ENCODE assay signal across 22 mouse cellular contexts in genomic region chr11:36054323-36054722, GRCm38 (mm10).
DNase-seq lines count a peak whose midpoint lies in the region; ATAC-seq and TF ChIP-seq lines count a peak whose summit lies in the region.
"Had no signal": no experiment of that assay in that cellular context is flagged by ENCODE, and none has a peak within 500 bp of the region (broad histone marks: within the 10 kb centered on the region; RNA-seq: fewer than 3 reads in every experiment).

No protein-coding gene starts in this region.

- no peaks in the 10 kb centered on the region for H3K27me3 ChIP-seq in forebrain, embryonic 14.5 days (replicated peaks; ENCODE audit: control insufficient read depth, insufficient read depth, low read length)
- H3K27me3 ChIP-seq: embryonic facial prominence, embryonic 15.5 days; hindbrain, embryonic 12.5 days had no signal

- no peak for TF ChIP-seq CTCF in brain, embryonic 14.5 days (IDR thresholded peaks at IDR 0.05; ENCODE audit: borderline replicate concordance, extremely low read depth, insufficient read depth, insufficient read length)

- 9% methylated on average over 7 of the region's 7 CpGs for WGBS in forebrain, embryonic 14.5 days

- H3K4me1 ChIP-seq in forebrain, embryonic 14.5 days (ENCODE audit: control insufficient read depth, insufficient read depth, low read length), result peaks cover 17% of the 10 kb centered on the region
- H3K4me1 ChIP-seq: embryonic facial prominence, embryonic 15.5 days had no signal

- H3K4me2 ChIP-seq in forebrain, embryonic 14.5 days (ENCODE audit: low read length), result peak overlapping the region; percentile 24; the same call in 1 of the 2 replicates
- H3K4me2 ChIP-seq: embryonic facial prominence, embryonic 15.5 days; hindbrain, embryonic 12.5 days had no signal

- no peak overlapping the region for H3K4me3 ChIP-seq in forebrain, embryonic 14.5 days (ENCODE audit: low read depth, low read length)
- H3K4me3 ChIP-seq: embryonic facial prominence, embryonic 15.5 days; erythroblast, embryonic 14.5 days; heart, embryonic 10.5 days; hindbrain, embryonic 12.5 days had no signal

- peak overlapping the region; percentile 60 for H3K27ac ChIP-seq in forebrain, embryonic 14.5 days (ENCODE audit: low read depth, low read length)
- H3K27ac ChIP-seq: embryonic facial prominence, embryonic 15.5 days; heart, embryonic 10.5 days; hindbrain, embryonic 12.5 days had no signal

- H3K9ac ChIP-seq in forebrain, embryonic 14.5 days (ENCODE audit: low read length), result no peak overlapping the region
- H3K9ac ChIP-seq: embryonic facial prominence, embryonic 15.5 days; hindbrain, embryonic 12.5 days had no signal

- H3K9me3 ChIP-seq in forebrain, embryonic 14.5 days (replicated peaks; ENCODE audit: control insufficient read depth, low read length), result no peaks in the 10 kb centered on the region
- H3K9me3 ChIP-seq: embryonic facial prominence, embryonic 15.5 days; heart, embryonic 10.5 days; hindbrain, embryonic 12.5 days had no signal

- peak; percentile 95 for DNase-seq in Muller cell, postnatal 12 days (ENCODE audit: inconsistent ontology term)
- peak; percentile 93 for DNase-seq in brain, embryonic 14.5 days (ENCODE audit: low read depth)
- DNase-seq in forebrain, embryonic 14.5 days (ENCODE audit: low spot score), result peak; percentile 91
- peak; percentile 98 for DNase-seq in retina, postnatal 1 day
- DNase-seq in thymus, postnatal 0 days (ENCODE audit: low spot score), result no peak
- no peak for DNase-seq in frontal cortex, postnatal 14 days (ENCODE audit: low spot score in 2 of 2)
- DNase-seq: adrenal gland, adult 8-10 months; adrenal gland, postnatal 36 days; cerebellum, adult 11 months; cerebellum, adult 8-10 months; cerebellum, postnatal 14 days; gastrocnemius, postnatal 36 days; heart, adult 11 months; heart, postnatal 10 days; heart, postnatal 4 days had no signal

- H3K36me3 ChIP-seq in forebrain, embryonic 14.5 days (ENCODE audit: control insufficient read depth, insufficient read depth, low read length), result no peaks in the 10 kb centered on the region
- H3K36me3 ChIP-seq: embryonic facial prominence, embryonic 15.5 days; heart, embryonic 10.5 days; hindbrain, embryonic 12.5 days had no signal

- TF ChIP-seq POLR2A in brain, embryonic 14.5 days (IDR thresholded peaks at IDR 0.05; ENCODE audit: borderline replicate concordance, extremely low read depth, insufficient read depth, insufficient read length, poor library complexity, severe bottlenecking), result no peak

- ATAC-seq in forebrain, embryonic 14.5 days, result peak; percentile 82
- ATAC-seq: hindbrain, embryonic 16.5 days; inflammation-experienced regulatory T-cells, adult 6 months; intestine, postnatal 0 days had no signal

Comparison
In these comparisons a context has a peak if more than half of its experiments do, and no peak if none do; other contexts are left out.
1. DNase-seq: peak in Muller cell, postnatal 12 days (single experiment), brain, embryonic 14.5 days (single experiment), forebrain, embryonic 14.5 days (single experiment) and retina, postnatal 1 day (single experiment); none in thymus, postnatal 0 days (single experiment) and frontal cortex, postnatal 14 days (0 of 2).